Mouse (Mus musculus) MEL-GATA-1-ER (cell line): Measurements from ENCODE around the gene Smpd3.

ENCODE experiments used
- DNase-seq: peaks from one replicate; pipeline ENCODE4 v3.0.0-alpha.2; 2012; ENCODE audit warnings: low read depth; ENCODE audit errors: extremely low read depth

Gene Smpd3

DNA sequence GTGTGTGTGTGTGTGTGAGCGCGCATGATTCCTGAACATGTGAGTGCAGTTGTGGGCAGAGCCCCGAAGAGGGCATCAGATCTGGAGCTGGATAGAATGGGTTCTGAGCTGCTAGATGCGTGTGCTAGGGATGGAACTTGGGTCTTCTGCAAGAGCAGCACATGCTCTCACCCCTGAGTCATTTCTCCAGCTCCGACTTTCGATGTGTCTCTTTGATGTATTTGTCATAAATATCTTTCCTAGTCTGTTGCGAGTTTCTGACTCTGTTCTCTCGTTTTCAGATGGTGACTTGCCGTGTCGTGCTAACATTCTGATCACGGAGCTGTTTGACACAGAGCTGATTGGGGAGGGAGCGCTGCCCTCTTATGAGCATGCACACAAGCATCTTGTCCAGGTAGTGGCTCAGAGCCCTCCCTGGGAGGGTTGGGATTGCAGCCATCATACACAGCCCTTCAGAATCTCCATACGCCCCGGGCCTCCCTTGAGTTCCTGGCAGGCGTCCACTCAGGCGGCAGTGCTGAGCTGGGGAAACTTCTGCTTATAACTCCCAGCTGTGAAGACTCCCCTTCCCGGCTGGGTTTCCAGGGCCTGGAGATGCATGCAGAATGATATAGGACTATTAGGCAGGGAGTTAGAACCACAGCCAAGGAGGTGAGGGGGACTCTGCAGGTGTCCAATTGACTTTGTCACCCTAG, 103.1 kb downstream of the Smpd3 start:
- DNase-seq = no peak

- no peak for DNase-seq
Measured at GRCm38 (mm10) chr8:106232751-106233150, 105.0 kb downstream of the Smpd3 start.

- no peak for DNase-seq
Measured at GRCm38 (mm10) chr8:106231536-106231935, 106.3 kb downstream of the Smpd3 start.

DNA sequence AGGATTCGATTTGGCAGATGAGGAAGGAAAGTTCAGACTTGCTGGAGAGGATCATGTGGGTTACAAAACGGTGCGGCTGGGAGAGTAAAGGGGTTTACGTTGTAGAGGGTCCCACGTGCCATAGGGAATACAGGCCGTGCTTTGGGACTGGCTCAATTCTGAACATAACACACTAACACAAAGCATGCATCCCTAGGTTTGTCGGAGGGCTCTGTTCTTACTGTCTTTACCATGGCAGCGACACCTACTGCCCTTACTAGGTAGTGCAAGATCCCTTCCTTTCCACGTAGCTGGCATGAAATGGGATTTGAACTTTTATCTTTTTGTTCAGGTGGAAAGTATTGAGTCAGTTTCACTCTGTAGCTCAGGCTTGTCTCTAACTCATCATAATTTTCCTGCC, 111.2 kb downstream of the Smpd3 start:
- peak; percentile 20 for DNase-seq

GRCm38 (mm10) chr8:106219620-106220019, 118.2 kb downstream of the Smpd3 start:
- DNase-seq = no peak

GRCm38 (mm10) chr8:106213959-106214358, 123.8 kb downstream of the Smpd3 start:
- DNase-seq = no peak

DNA sequence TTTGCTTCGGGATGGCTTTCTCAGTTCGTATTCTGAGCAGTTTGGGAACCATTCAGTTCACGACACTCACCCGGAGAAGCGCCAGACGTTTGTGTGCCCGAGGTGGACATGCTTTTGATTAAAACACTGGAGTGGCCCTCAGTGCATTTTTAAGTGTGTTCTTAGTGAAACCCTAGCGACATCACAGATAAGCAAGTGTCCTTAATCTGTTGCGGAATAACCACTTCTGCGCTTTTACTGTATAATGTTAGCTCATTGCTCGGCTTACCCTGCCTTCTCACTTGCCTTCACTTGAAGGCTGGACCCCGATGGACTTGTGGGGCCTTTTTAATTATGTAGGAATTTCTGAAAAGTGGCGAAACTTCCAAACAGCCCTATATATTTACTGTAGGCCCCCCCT, 126.4 kb downstream of the Smpd3 start:
- DNase-seq = peak; percentile 33

GRCm38 (mm10) chr8:106210821-106211345, 126.9 kb downstream of the Smpd3 start, which contains the start of the genes Slc7a6os and Prmt7:
Gene Slc7a6os (minus strand): TSS chr8:106210935.
Gene Prmt7 (plus strand): TSS chr8:106210936.
- DNase-seq = peak; percentile 66

DNA sequence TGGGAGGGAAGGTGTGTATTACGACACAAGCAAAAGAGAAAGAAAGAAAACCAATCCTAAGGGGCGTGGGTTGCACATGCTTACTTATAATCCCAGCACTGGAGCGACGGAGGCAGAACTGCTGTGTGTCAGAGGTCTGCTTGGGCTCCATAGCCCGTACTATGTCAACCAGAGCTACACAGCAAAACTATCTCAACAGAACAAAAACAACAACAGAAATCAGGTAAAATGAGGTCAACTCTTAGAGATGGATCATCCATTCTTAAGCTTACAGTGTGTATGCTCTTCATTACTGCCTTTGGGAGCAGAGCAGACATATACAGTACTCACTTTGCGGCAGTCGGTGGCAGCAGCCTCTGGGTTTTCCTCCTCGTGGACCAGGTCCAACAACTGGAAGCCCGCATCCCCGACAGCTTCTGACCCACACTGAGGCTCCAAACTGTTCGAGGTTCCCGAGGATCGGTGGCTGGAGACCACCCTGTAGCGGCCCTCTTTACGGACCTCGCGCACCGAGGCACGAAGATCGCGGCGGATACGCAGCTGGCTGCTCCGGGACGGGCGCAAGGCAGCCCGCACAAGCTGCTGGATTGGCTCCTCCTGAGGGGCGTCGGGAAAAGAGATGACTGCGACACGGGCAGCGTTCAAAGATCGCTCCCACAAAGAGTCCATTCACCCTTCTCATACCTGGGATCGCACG, 127.6 kb downstream of the Smpd3 start:
- DNase-seq = peak; percentile 44
